8 mouse cellular contexts compared by ENCODE assay signal in genomic region chr2:155805231-155805924, GRCm38 (mm10). TPM values are rescaled to one million over a fixed set of nuclear protein-coding genes. Genes with fewer than 3 reads are reported as not detected.
DNase-seq lines count a peak whose midpoint lies in the region; ATAC-seq and TF ChIP-seq lines count a peak whose summit lies in the region.

No protein-coding gene starts in this region.

- peak; percentile 48 to 73 for DNase-seq in lung, adult 18-20 months
- no peak for DNase-seq in lung, postnatal 0 days (ENCODE audit: low spot score)
- DNase-seq in adrenal gland, postnatal 14 days, result peak; percentile 92
- DNase-seq in gastrocnemius, postnatal 14 days, result peak; percentile 51
- DNase-seq in skeletal muscle tissue, adult 2 months (ENCODE audit: low read depth, low spot score), result peak; percentile 69
- DNase-seq in midbrain, embryonic 11.5 days (ENCODE audit: low spot score, missing footprints), result no peak
- no peak for DNase-seq in spleen, adult 12 weeks (ENCODE audit: low spot score)

- no peak overlapping the region for H3K4me3 ChIP-seq in lung, postnatal 0 days (ENCODE audit: low read depth, low read length)
- H3K4me3 ChIP-seq in midbrain, embryonic 11.5 days (ENCODE audit: low read depth, low read length), result no peak overlapping the region
- no peak overlapping the region for H3K4me3 ChIP-seq in midbrain, embryonic 16.5 days (ENCODE audit: low read depth, low read length)

- H3K27ac ChIP-seq in lung, postnatal 0 days (ENCODE audit: low read length), result no peak overlapping the region
- H3K27ac ChIP-seq in midbrain, embryonic 11.5 days (ENCODE audit: low read depth, low read length), result no peak overlapping the region
- H3K27ac ChIP-seq in midbrain, embryonic 16.5 days (ENCODE audit: low read length), result no peak overlapping the region

- H3K4me2 ChIP-seq in lung, postnatal 0 days (replicated peaks; ENCODE audit: low read depth, low read length), result no peak overlapping the region
- no peak overlapping the region for H3K4me2 ChIP-seq in midbrain, embryonic 11.5 days
- H3K4me2 ChIP-seq in midbrain, embryonic 16.5 days (ENCODE audit: low read length), result no peak overlapping the region

- H3K9me3 ChIP-seq in lung, postnatal 0 days (ENCODE audit: low read length), result no peaks in the 10 kb centered on the region
- H3K9me3 ChIP-seq in midbrain, embryonic 11.5 days (ENCODE audit: control insufficient read depth, low read length), result no peaks in the 10 kb centered on the region
- H3K9me3 ChIP-seq in midbrain, embryonic 16.5 days (replicated peaks; ENCODE audit: control insufficient read depth, low read length, poor library complexity, severe bottlenecking), result no peaks in the 10 kb centered on the region

- TF ChIP-seq EP300 in lung, postnatal 0 days (IDR thresholded peaks at IDR 0.05), result no peak

- no peak for TF ChIP-seq CTCF in lung, postnatal 0 days (IDR thresholded peaks at IDR 0.05)

- ATAC-seq in lung, postnatal 0 days, result no peak
- ATAC-seq in midbrain, embryonic 11.5 days (ENCODE audit: low FRiP score), result no peak
- ATAC-seq in midbrain, embryonic 16.5 days, result no peak

- no peaks in the 10 kb centered on the region for H3K36me3 ChIP-seq in lung, postnatal 0 days (ENCODE audit: insufficient read depth, low read length)
- H3K36me3 ChIP-seq in midbrain, embryonic 11.5 days (ENCODE audit: control insufficient read depth, insufficient read depth, low read length), result no peaks in the 10 kb centered on the region
- H3K36me3 ChIP-seq in midbrain, embryonic 16.5 days (ENCODE audit: control insufficient read depth, insufficient read depth, low read length), result peaks cover 20% of the 10 kb centered on the region

- H3K27me3 ChIP-seq in lung, postnatal 0 days (replicated peaks; ENCODE audit: insufficient read depth, low read length), result no peaks in the 10 kb centered on the region
- H3K27me3 ChIP-seq in midbrain, embryonic 11.5 days (ENCODE audit: control insufficient read depth, insufficient read depth, low read length), result no peaks in the 10 kb centered on the region
- no peaks in the 10 kb centered on the region for H3K27me3 ChIP-seq in midbrain, embryonic 16.5 days (ENCODE audit: control insufficient read depth, insufficient read depth, low read depth, low read length)

- H3K4me1 ChIP-seq in lung, postnatal 0 days (ENCODE audit: insufficient read depth, low read depth, low read length), result no peaks in the 10 kb centered on the region
- H3K4me1 ChIP-seq in midbrain, embryonic 11.5 days (ENCODE audit: control insufficient read depth, insufficient read depth, low read length), result no peaks in the 10 kb centered on the region
- H3K4me1 ChIP-seq in midbrain, embryonic 16.5 days (ENCODE audit: control insufficient read depth, insufficient read depth, low read length), result no peaks in the 10 kb centered on the region

- no peak overlapping the region for H3K9ac ChIP-seq in lung, postnatal 0 days (replicated peaks; ENCODE audit: low read depth)
- no peak overlapping the region for H3K9ac ChIP-seq in midbrain, embryonic 11.5 days (ENCODE audit: low read length)
- H3K9ac ChIP-seq in midbrain, embryonic 16.5 days (ENCODE audit: low read depth, low read length), result no peak overlapping the region

- intact Hi-C loops in gastrocnemius, postnatal 14 days (cut with DNase I; ENCODE audit: low total_unique reads), result no loop called here

- 27% methylated on average over 6 of the region's 6 CpGs for WGBS in lung, postnatal 0 days
- 68% methylated on average over 6 of the region's 6 CpGs for WGBS in midbrain, embryonic 11.5 days
- WGBS in midbrain, embryonic 16.5 days, result 61% methylated on average over 6 of the region's 6 CpGs

RNA-seq across cellular contexts. Expression of gene BC029722, which starts 13.8 kb away (rescaled TPM):
- polyA plus RNA-seq in lung, postnatal 0 days (2015; fragmentation: Nextera tagmentation; extraction: Ambion mirVana), result 31.4 and 32.9 TPM in 2 replicates
- 81.1 and 87.2 TPM in 2 replicates for total RNA-seq in adrenal gland, postnatal 14 days (2021)
- total RNA-seq in gastrocnemius, postnatal 14 days (2021), result 10 to 100 TPM; 17.8 to 19.3 TPM
- 7.9 and 8.0 TPM in 2 replicates for polyA plus RNA-seq in midbrain, embryonic 11.5 days (2014; fragmentation: Nextera tagmentation; extraction: Ambion mirVana)
- polyA plus RNA-seq in midbrain, embryonic 16.5 days (2015; fragmentation: Nextera tagmentation; extraction: Ambion mirVana), result 38.9 and 44.0 TPM in 2 replicates

RNA-seq across cellular contexts. Expression of gene Eif6, which starts 21.3 kb away (rescaled TPM):
- polyA plus RNA-seq in lung, postnatal 0 days (2015; fragmentation: Nextera tagmentation; extraction: Ambion mirVana), result 127 and 141 TPM in 2 replicates
- total RNA-seq in adrenal gland, postnatal 14 days (2021), result 113 and 133 TPM in 2 replicates
- 10 to 100 TPM; 48.0 to 48.3 TPM for total RNA-seq in gastrocnemius, postnatal 14 days (2021)
- 188 TPM in 2 replicates for polyA plus RNA-seq in midbrain, embryonic 11.5 days (2014; fragmentation: Nextera tagmentation; extraction: Ambion mirVana)
- 134 and 136 TPM in 2 replicates for polyA plus RNA-seq in midbrain, embryonic 16.5 days (2015; fragmentation: Nextera tagmentation; extraction: Ambion mirVana)

RNA-seq across cellular contexts. Expression of gene Fam83c, which starts 29.3 kb away (rescaled TPM):
- 0.04 TPM in 1 of 2 replicates, not detected in the other for polyA plus RNA-seq in lung, postnatal 0 days (2015; fragmentation: Nextera tagmentation; extraction: Ambion mirVana)
- not detected in 2 replicates for total RNA-seq in adrenal gland, postnatal 14 days (2021)
- total RNA-seq in gastrocnemius, postnatal 14 days (2021), result not detected
- polyA plus RNA-seq in midbrain, embryonic 11.5 days (2014; fragmentation: Nextera tagmentation; extraction: Ambion mirVana), result 0.14 and 0.25 TPM in 2 replicates
- polyA plus RNA-seq in midbrain, embryonic 16.5 days (2015; fragmentation: Nextera tagmentation; extraction: Ambion mirVana), result 0.49 and 0.51 TPM in 2 replicates

RNA-seq across cellular contexts. Expression of gene Mmp24, which starts 30.2 kb away (rescaled TPM):
- 0.05 and 0.11 TPM in 2 replicates for polyA plus RNA-seq in lung, postnatal 0 days (2015; fragmentation: Nextera tagmentation; extraction: Ambion mirVana)
- 2.6 and 3.4 TPM in 2 replicates for total RNA-seq in adrenal gland, postnatal 14 days (2021)
- under 1 TPM in 1 of 2 experiments, not detected in 1; 0.08 TPM for total RNA-seq in gastrocnemius, postnatal 14 days (2021)
- 2.0 and 2.1 TPM in 2 replicates for polyA plus RNA-seq in midbrain, embryonic 11.5 days (2014; fragmentation: Nextera tagmentation; extraction: Ambion mirVana)
- polyA plus RNA-seq in midbrain, embryonic 16.5 days (2015; fragmentation: Nextera tagmentation; extraction: Ambion mirVana), result 16.4 and 16.7 TPM in 2 replicates

RNA-seq across cellular contexts. Expression of gene Procr, which starts 54.5 kb away (rescaled TPM):
- polyA plus RNA-seq in lung, postnatal 0 days (2015; fragmentation: Nextera tagmentation; extraction: Ambion mirVana), result 9.1 and 9.7 TPM in 2 replicates
- total RNA-seq in adrenal gland, postnatal 14 days (2021), result 38.3 and 52.9 TPM in 2 replicates
- total RNA-seq in gastrocnemius, postnatal 14 days (2021), result 10 to 100 TPM; 10.3 to 12.7 TPM
- polyA plus RNA-seq in midbrain, embryonic 11.5 days (2014; fragmentation: Nextera tagmentation; extraction: Ambion mirVana), result 2.4 and 3.2 TPM in 2 replicates
- polyA plus RNA-seq in midbrain, embryonic 16.5 days (2015; fragmentation: Nextera tagmentation; extraction: Ambion mirVana), result 2.4 and 2.8 TPM in 2 replicates

Comparison
In these comparisons a context has a peak if more than half of its experiments do, and no peak if none do; other contexts are left out.
1. DNase-seq: peak in lung, adult 18-20 months (2 of 2), adrenal gland, postnatal 14 days (single experiment), gastrocnemius, postnatal 14 days (single experiment) and skeletal muscle tissue, adult 2 months (single experiment); none in lung, postnatal 0 days (single experiment), midbrain, embryonic 11.5 days (single experiment) and spleen, adult 12 weeks (single experiment).